Comparison of ENCODE assay signal across 8 mouse cellular contexts in the genomic region with DNA sequence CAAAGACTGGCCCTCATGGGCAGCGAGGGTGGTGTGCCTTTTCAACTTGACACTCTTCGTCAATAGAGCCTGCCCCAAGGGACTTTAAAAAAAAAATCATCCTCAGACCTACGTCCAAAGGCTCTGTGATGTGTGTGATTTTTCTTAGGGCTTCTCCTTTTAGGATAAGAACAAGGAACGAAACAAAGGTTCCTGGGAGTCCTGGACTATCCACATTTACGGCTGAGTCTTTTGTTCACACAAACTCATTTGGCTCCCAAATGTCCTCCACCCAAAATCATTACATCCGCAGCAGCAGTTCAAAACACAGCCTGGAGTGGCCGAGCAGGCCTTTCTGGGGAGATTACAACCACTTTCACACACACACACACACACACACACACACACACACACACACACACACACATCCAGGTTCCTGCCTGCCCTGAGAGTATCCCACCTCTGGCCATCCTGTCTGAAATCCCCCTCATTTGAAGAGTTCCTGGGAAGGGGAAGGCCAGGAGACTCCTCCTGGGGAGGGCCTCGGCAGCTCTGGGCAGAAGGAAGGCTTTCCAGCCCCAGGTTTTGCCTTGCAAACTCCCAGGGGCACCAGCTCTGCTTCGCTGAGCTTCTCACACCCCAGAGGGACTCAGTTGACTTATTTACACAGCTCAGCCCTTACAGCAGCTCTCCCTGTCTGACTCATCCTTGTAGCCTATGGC. TPM values are rescaled to one million over a fixed set of nuclear protein-coding genes. Genes with fewer than 3 reads are reported as not detected.
A peak's percentile ranks its signal among the peaks of the same experiment; 100 is the strongest.
DNase-seq lines count a peak whose midpoint lies in the region; ATAC-seq and TF ChIP-seq lines count a peak whose summit lies in the region.

No protein-coding gene starts in this region.

- no peak overlapping the region for H3K4me2 ChIP-seq in forebrain, postnatal 0 days (ENCODE audit: low read depth)
- H3K4me2 ChIP-seq in midbrain, postnatal 0 days (ENCODE audit: low read depth, low read length, poor library complexity, severe bottlenecking), result no peak overlapping the region
- H3K4me2 ChIP-seq in hindbrain, embryonic 15.5 days, result no peak overlapping the region
- H3K4me2 ChIP-seq in stomach, embryonic 14.5 days (replicated peaks; ENCODE audit: low read depth, low read length), result no peak overlapping the region

- WGBS in forebrain, embryonic 10.5 days, result 66% methylated on average over 9 of the region's 9 CpGs
- 29% methylated on average over 9 of the region's 9 CpGs for WGBS in forebrain, postnatal 0 days
- 40% methylated on average over 9 of the region's 9 CpGs for WGBS in midbrain, embryonic 10.5 days
- WGBS in midbrain, postnatal 0 days, result 41% methylated on average over 9 of the region's 9 CpGs
- WGBS in hindbrain, embryonic 15.5 days, result 28% methylated on average over 9 of the region's 9 CpGs
- WGBS in stomach, embryonic 14.5 days, result 53% methylated on average over 9 of the region's 9 CpGs

- no peaks in the 10 kb centered on the region for H3K27me3 ChIP-seq in forebrain, embryonic 10.5 days (ENCODE audit: poor library complexity, severe bottlenecking)
- no peaks in the 10 kb centered on the region for H3K27me3 ChIP-seq in forebrain, postnatal 0 days (ENCODE audit: insufficient read depth, low read length)
- no peaks in the 10 kb centered on the region for H3K27me3 ChIP-seq in midbrain, embryonic 10.5 days (ENCODE audit: low read depth, poor library complexity, severe bottlenecking)
- H3K27me3 ChIP-seq in midbrain, postnatal 0 days (ENCODE audit: insufficient read depth, low read length), result no peaks in the 10 kb centered on the region
- H3K27me3 ChIP-seq in hindbrain, embryonic 15.5 days, result no peaks in the 10 kb centered on the region
- H3K27me3 ChIP-seq in stomach, embryonic 14.5 days (ENCODE audit: control insufficient read depth, insufficient read depth, low read length), result no peaks in the 10 kb centered on the region

- peak overlapping the region; percentile 75 for H3K27ac ChIP-seq in forebrain, embryonic 10.5 days
- no peak overlapping the region for H3K27ac ChIP-seq in forebrain, postnatal 0 days (ENCODE audit: low read depth, low read length)
- peak overlapping the region; percentile 75 for H3K27ac ChIP-seq in midbrain, embryonic 10.5 days (replicated peaks)
- no peak overlapping the region for H3K27ac ChIP-seq in midbrain, postnatal 0 days (ENCODE audit: low read depth, low read length)
- peak overlapping the region; percentile 67 for H3K27ac ChIP-seq in hindbrain, embryonic 15.5 days (replicated peaks)
- H3K27ac ChIP-seq in stomach, embryonic 14.5 days (ENCODE audit: low read length), result peak overlapping the region; percentile 48; the same call in 1 of the 2 replicates

- intact Hi-C loops in gastrocnemius, postnatal 14 days (cut with DNase I; ENCODE audit: low total_unique reads), result no loop called here

- H3K9me3 ChIP-seq in forebrain, embryonic 10.5 days, result no peaks in the 10 kb centered on the region
- H3K9me3 ChIP-seq in forebrain, postnatal 0 days (ENCODE audit: low read length), result no peaks in the 10 kb centered on the region
- H3K9me3 ChIP-seq in midbrain, embryonic 10.5 days (replicated peaks), result no peaks in the 10 kb centered on the region
- H3K9me3 ChIP-seq in midbrain, postnatal 0 days (ENCODE audit: low read length), result no peaks in the 10 kb centered on the region
- no peaks in the 10 kb centered on the region for H3K9me3 ChIP-seq in hindbrain, embryonic 15.5 days
- H3K9me3 ChIP-seq in stomach, embryonic 14.5 days (ENCODE audit: control insufficient read depth, low read depth, low read length), result no peaks in the 10 kb centered on the region

- H3K36me3 ChIP-seq in forebrain, embryonic 10.5 days (replicated peaks), result peaks cover 63% of the 10 kb centered on the region
- no peaks in the 10 kb centered on the region for H3K36me3 ChIP-seq in forebrain, postnatal 0 days (ENCODE audit: insufficient read depth)
- peaks cover 76% of the 10 kb centered on the region for H3K36me3 ChIP-seq in midbrain, embryonic 10.5 days
- no peaks in the 10 kb centered on the region for H3K36me3 ChIP-seq in midbrain, postnatal 0 days (ENCODE audit: insufficient read depth, low read length)
- H3K36me3 ChIP-seq in hindbrain, embryonic 15.5 days, result no peaks in the 10 kb centered on the region
- no peaks in the 10 kb centered on the region for H3K36me3 ChIP-seq in stomach, embryonic 14.5 days (ENCODE audit: control insufficient read depth, insufficient read depth, low read length)

- no peak overlapping the region for H3K9ac ChIP-seq in forebrain, postnatal 0 days
- H3K9ac ChIP-seq in midbrain, postnatal 0 days (replicated peaks; ENCODE audit: low read length, poor library complexity, severe bottlenecking), result no peak overlapping the region
- no peak overlapping the region for H3K9ac ChIP-seq in hindbrain, embryonic 15.5 days
- no peak overlapping the region for H3K9ac ChIP-seq in stomach, embryonic 14.5 days (replicated peaks; ENCODE audit: low read depth, low read length)

- no peak for DNase-seq in forebrain, embryonic 10.5 days (ENCODE audit: extremely low spot score, low spot score)
- no peak for DNase-seq in forebrain, postnatal 0 days
- no peak for DNase-seq in midbrain, embryonic 10.5 days (ENCODE audit: low spot score)
- no peak for DNase-seq in midbrain, postnatal 0 days (ENCODE audit: low spot score)
- no peak for DNase-seq in layer of hippocampus, adult 18-20 months (ENCODE audit: low spot score in 2 of 2)
- DNase-seq in gastrocnemius, postnatal 14 days, result no peak

- no peak for TF ChIP-seq CTCF in forebrain, postnatal 0 days (IDR thresholded peaks at IDR 0.05; ENCODE audit: low read depth)
- no peak for TF ChIP-seq CTCF in midbrain, postnatal 0 days (IDR thresholded peaks at IDR 0.05)

- no peak overlapping the region for H3K4me3 ChIP-seq in forebrain, embryonic 10.5 days
- no peak overlapping the region for H3K4me3 ChIP-seq in forebrain, postnatal 0 days (ENCODE audit: low read depth, low read length)
- no peak overlapping the region for H3K4me3 ChIP-seq in midbrain, embryonic 10.5 days
- H3K4me3 ChIP-seq in midbrain, postnatal 0 days (ENCODE audit: low read depth, low read length), result no peak overlapping the region
- H3K4me3 ChIP-seq in hindbrain, embryonic 15.5 days, result no peak overlapping the region
- H3K4me3 ChIP-seq in stomach, embryonic 14.5 days (ENCODE audit: low read depth, low read length), result no peak overlapping the region

- H3K4me1 ChIP-seq in forebrain, embryonic 10.5 days, result peaks cover 61% of the 10 kb centered on the region
- H3K4me1 ChIP-seq in forebrain, postnatal 0 days (ENCODE audit: insufficient read depth), result 0 out of 2 replicates have a peak, but pooled peaks cover 7% of the 10 kb centered on the region
- peaks cover 72% of the 10 kb centered on the region for H3K4me1 ChIP-seq in midbrain, embryonic 10.5 days
- 0 out of 2 replicates have a peak, but pooled peaks cover 5% of the 10 kb centered on the region for H3K4me1 ChIP-seq in midbrain, postnatal 0 days (ENCODE audit: insufficient read depth, low read length)
- peaks cover 35% of the 10 kb centered on the region for H3K4me1 ChIP-seq in hindbrain, embryonic 15.5 days (replicated peaks)
- peaks cover 20% of the 10 kb centered on the region for H3K4me1 ChIP-seq in stomach, embryonic 14.5 days (ENCODE audit: control insufficient read depth, insufficient read depth, low read length)

- ATAC-seq in forebrain, postnatal 0 days, result no peak
- no peak for ATAC-seq in midbrain, postnatal 0 days (ENCODE audit: low FRiP score)
- no peak for ATAC-seq in hindbrain, embryonic 15.5 days (ENCODE audit: low FRiP score, low read depth)
- 0 out of 2 replicates have a peak, but pooled peaks have one; percentile 42 for ATAC-seq in stomach, embryonic 14.5 days (ENCODE audit: insufficient number of reproducible peaks, insufficient read depth, low FRiP score, low read depth)

RNA-seq across cellular contexts. Expression of a gene that starts 13.6 kb away (rescaled TPM):
- 22.8 and 23.1 TPM in 2 replicates for polyA plus RNA-seq in forebrain, embryonic 10.5 days (2016; fragmentation: Nextera tagmentation; extraction: Ambion mirVana)
- 16.2 and 19.9 TPM in 2 replicates for total RNA-seq in forebrain, postnatal 0 days (2014; rRNA removed)
- polyA plus RNA-seq in forebrain, postnatal 0 days (2015; fragmentation: Nextera tagmentation; extraction: Ambion mirVana), result 6.2 and 8.0 TPM in 2 replicates
- polyA plus RNA-seq in midbrain, embryonic 10.5 days (2016; fragmentation: Nextera tagmentation; extraction: Ambion mirVana), result 34.3 and 45.7 TPM in 2 replicates
- 19.5 and 22.4 TPM in 2 replicates for total RNA-seq in midbrain, postnatal 0 days (2014; rRNA removed)
- polyA plus RNA-seq in midbrain, postnatal 0 days (2015; fragmentation: Nextera tagmentation; extraction: Ambion mirVana), result 6.2 and 7.2 TPM in 2 replicates
- 11.5 and 11.7 TPM in 2 replicates for polyA plus RNA-seq in hindbrain, embryonic 15.5 days (2015; fragmentation: Nextera tagmentation; extraction: Ambion mirVana)
- polyA plus RNA-seq in stomach, embryonic 14.5 days (2014; fragmentation: Nextera tagmentation; extraction: Ambion mirVana), result 22.9 and 27.2 TPM in 2 replicates
- total RNA-seq in layer of hippocampus, adult 18-20 months (2021), result 10 to 100 TPM; 21.1 to 21.4 TPM
- total RNA-seq in gastrocnemius, postnatal 14 days (2021), result 10 to 100 TPM; 48.0 to 56.4 TPM

Comparison
In these comparisons a context has a peak if more than half of its experiments do, and no peak if none do; other contexts are left out.
1. H3K27ac ChIP-seq: peak in forebrain, embryonic 10.5 days (single experiment), midbrain, embryonic 10.5 days (single experiment), hindbrain, embryonic 15.5 days (single experiment) and stomach, embryonic 14.5 days (single experiment); none in forebrain, postnatal 0 days (single experiment) and midbrain, postnatal 0 days (single experiment).